Mouse (Mus musculus) brain, embryonic 14.5 days (tissue): Measurements from ENCODE around the gene Tmem8b. TPM values are rescaled to one million over a fixed set of nuclear protein-coding genes. Genes with fewer than 3 reads are reported as not detected.

Experiments
- DNase-seq: peaks from one replicate; pipeline ENCODE4 v3.0.0-alpha.2; 2011; ENCODE audit warnings: low read depth
- CTCF ChIP-seq: fragments of 200-500 bp; IDR thresholded peaks from 2 replicates; pipeline ENCODE4 v1.5.1; 2012; ENCODE audit warnings: inconsistent platforms, mild to moderate bottlenecking, moderate library complexity, borderline replicate concordance; ENCODE audit not compliant: insufficient read depth, insufficient read length; ENCODE audit errors: extremely low read depth
- POLR2A ChIP-seq: fragments of 200-500 bp; IDR thresholded peaks from 2 replicates; pipeline ENCODE4 v1.6.1; 2012; ENCODE audit warnings: mild to moderate bottlenecking, inconsistent platforms, borderline replicate concordance; ENCODE audit not compliant: poor library complexity, insufficient read depth, insufficient read length, severe bottlenecking; ENCODE audit errors: extremely low read depth
- polyA plus RNA-seq: library from polyadenylated mRNA; depleted of rRNA; stranded (reverse); fragments of >200 nt; gene quantifications from 2 replicates; pipeline ENCODE4 v1.2.3, GENCODE M21; 2012

Gene Tmem8b
- polyA plus RNA-seq, 1 experiment = 42.0 TPM

- DNase-seq = no peak
- no peak for TF ChIP-seq POLR2A
- no peak for TF ChIP-seq CTCF
Measured at GRCm38 (mm10) chr4:43705991-43706390, 37.2 kb downstream of the Tmem8b start.

DNA sequence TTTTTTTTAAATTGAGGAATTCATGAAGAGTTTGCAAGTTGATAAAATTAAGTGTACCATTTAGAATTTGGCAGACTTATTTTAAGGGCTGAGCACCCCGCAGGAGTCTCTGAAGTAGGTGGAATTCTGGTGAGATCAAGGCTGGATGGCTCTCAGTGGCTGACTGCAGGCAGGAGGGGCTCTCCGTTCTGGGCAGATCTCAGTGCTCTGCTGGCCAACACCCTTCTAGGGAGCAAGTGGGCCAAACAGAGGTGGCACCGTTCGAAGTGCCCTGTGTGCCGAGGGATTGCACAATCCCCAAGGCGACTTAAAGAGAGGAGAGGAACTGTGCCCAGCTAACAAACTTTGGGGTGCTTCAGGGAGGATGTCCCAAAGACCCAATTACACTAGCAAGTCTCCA, 41.1 kb downstream of the Tmem8b start, which contains the start of gene Olfr71:
Gene Olfr71, minus strand, starts transcription at position 387 of the 400 bp plus-strand sequence.
- TF ChIP-seq POLR2A (no peak), CTCF (no peak)
- no peak for DNase-seq

- TF ChIP-seq POLR2A (no peak), CTCF (peak; percentile 88)
- DNase-seq = peak; percentile 81
Measured at GRCm38 (mm10) chr4:43711821-43712220, 43.0 kb downstream of the Tmem8b start.

- peak; percentile 79 for DNase-seq
- TF ChIP-seq POLR2A (no peak), CTCF (no peak)
Measured at GRCm38 (mm10) chr4:43713652-43714219, 45.0 kb downstream of the Tmem8b start.

GRCm38 (mm10) chr4:43720491-43721228, 51.9 kb downstream of the Tmem8b start:
- DNase-seq = peak; percentile 75
- TF ChIP-seq POLR2A (no peak), CTCF (no peak)

DNA sequence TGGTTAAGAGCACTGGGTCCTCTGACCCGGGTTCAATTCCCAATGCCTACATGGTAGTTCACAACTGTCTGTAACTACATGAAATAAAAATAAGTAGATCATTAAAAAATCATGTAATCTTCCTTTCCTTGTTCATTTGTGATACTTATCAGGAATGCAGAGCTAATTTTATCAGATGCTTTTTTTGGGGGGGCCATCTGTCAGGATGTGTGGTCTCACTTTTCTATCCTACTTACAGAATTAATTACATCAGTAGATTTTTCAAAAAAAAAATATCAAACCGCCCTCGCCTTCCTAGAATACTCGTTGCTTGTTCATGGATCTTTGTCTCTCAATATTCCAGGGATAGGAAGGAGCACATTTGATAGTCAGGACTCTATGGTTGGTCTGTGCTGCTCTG, 53.4 kb downstream of the Tmem8b start:
- peak; percentile 31 for DNase-seq
- TF ChIP-seq CTCF (no peak), POLR2A (no peak)

DNA sequence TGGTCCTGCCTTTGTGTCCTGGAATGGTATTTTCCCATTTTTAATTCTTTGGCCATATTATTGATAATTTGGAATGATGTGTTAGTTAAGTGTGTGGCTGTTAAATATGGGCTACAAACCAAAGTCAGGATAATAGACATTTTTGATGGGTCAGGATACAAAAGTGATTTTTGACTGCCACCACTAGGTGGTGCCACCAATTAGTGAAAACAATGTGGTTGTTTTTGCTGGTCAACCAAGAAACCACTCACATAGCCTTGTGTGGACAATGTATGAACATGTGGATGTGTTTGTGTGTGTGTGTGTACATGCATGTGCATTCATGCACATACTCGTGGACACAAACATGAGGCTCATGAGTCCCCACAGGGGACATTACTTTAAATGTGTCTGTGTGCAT, 56.0 kb downstream of the Tmem8b start:
- peak; percentile 35 for DNase-seq
- TF ChIP-seq CTCF (peak; percentile 43; the same call in 1 of the 2 replicates), POLR2A (no peak)

GRCm38 (mm10) chr4:43726228-43726993, 57.6 kb downstream of the Tmem8b start:
- TF ChIP-seq POLR2A (no peak), CTCF (no peak)
- no peak for DNase-seq

GRCm38 (mm10) chr4:43726995-43727394, 58.2 kb downstream of the Tmem8b start, which contains the start of gene Hrct1:
Hrct1 (plus strand) TSS chr4:43727188.
- DNase-seq = no peak
- TF ChIP-seq CTCF = no peak
- TF ChIP-seq POLR2A = no peak

DNA sequence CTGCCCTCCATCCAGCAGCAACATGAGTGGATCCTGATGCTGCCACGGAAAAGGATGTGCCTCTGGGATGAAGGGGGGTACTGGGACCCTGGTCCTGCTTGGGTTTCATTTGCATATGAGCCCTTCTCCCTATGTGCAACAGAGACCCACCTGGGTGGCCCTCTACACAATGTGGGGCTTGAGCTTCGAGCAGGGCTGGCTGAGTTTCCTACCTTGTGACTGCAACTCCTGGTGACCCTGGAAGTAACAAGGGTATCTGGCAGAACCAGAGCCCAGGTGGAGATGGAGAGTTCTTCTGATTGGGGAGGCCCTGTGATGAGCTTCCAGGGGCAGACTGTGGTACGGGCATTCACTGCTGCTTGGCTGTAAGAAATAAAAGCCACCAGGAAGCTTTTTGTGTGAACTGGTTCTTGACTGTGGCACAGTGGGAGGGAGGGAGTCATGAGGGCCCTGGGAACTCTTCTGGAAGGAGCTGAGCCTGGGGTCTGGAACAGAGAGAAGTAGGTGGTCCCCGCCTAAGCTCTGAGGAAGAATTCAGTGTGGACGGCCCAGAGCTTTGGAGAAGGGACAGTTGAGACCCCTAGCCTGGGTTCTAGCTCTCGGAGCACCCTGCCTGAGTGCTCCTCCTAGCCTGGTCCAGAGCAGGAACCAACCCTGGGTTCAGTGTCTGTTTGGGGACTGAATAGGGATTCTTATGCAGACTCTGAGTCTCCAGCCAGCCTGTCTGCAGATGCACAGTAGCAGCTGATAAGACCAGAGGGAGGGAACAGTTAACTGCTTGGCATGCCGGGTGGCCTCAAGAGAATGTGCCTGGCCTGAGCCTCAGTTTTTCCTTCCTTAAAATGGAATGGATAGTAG, 59.2 kb downstream of the Tmem8b start:
- no peak for DNase-seq
- TF ChIP-seq POLR2A (no peak), CTCF (no peak)
